Mouse (Mus musculus) R1 (cell line): ENCODE data around the gene Ankrd23.
"Not testable (repeated sequence)": the region's sequence is repeated elsewhere in the genome, so short reads cannot be mapped to it uniquely, and the experiment has no call there.

Source experiments
- DNase-seq: peaks from one replicate; pipeline ENCODE4 v3.0.0-alpha.2; 2018; ENCODE audit warnings: low read depth, low spot score

Ankrd23 gene

DNA sequence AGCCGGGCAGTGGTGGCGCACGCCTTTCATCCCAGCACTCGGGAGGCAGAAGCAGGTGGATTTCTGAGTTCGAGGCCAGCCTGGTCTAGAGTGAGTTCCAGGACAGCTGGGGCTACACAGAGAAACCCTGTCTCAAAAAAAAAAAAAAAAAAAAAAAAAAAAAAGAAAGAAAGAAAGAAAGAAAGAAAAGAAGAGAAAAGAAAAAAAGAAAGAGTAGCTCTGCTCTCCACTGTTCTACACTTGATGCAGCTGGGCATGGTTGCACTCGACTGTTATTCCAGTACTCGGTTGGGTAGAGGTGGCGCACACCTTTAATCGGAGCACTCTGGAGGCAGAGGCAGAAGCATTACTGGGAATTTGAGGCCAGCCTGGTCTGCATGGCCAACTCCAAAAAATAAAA is at the start of gene Ankrd23:
Gene Ankrd23, minus strand, starts transcription at position 101 of the 400 bp plus-strand sequence.
- not testable (repeated sequence) for DNase-seq

DNA sequence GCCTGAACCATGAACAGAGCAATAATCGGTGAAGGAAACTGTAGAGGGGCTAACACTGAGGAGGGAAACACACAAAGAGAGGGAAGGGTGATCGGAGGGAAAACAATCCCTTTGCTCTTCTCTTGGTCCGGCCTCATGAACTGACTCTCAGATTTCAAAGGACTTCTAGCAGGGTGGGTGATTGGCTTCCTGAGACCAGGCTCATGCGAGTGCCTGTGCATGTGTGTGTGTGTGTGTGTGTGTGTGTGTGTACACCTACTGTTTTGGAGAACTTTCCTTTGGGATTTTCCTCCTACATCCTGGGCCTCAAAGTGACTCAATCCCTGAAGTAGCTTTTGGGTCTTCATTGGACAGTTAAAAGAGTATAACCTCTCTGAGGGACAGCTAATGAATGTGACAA is 49.6 kb upstream of the Ankrd23 start:
- no peak for DNase-seq

- DNase-seq, result no peak
Observed at GRCm38 (mm10) chr1:36583408-36584116, 46.9 kb upstream of the Ankrd23 start.

DNA sequence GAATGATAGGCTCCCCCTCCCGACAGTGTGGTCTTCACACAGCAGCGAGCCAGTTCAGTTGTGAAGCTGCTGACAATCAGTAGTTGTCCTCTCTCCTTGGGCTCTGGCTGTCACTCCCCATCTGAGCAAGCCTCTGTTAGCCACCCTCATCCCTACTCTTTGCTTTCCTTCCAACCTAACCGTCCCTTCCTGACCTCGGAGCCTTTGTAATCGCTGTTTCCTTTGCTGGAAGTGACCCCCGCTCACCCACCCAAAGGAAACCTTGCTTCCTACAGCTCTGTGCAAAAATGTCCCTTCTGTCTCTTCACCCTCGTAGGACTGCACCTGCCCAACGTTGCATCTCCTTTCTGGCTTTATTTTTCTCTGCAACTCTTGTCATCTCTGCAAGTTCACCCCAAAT is 45.5 kb upstream of the Ankrd23 start:
- no peak for DNase-seq

DNA sequence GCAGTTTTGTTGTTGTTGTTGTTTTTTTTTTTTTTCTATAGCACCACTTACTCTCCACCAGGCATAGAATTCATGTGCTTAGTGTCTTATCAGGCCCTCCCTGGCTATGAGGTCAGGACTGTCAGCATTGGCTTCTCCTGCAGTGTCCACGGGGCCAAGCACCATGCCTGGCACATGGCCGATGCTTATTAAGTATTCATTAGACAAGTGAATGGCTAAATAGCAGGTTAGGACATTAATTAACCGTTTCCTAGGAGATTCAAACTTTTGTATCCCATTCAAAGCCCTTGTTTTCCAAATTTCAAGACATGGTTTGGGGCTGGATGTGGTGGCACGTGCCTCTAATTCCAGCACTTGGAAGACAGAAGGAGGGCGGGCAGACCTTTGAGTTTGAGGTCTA is 44.6 kb upstream of the Ankrd23 start:
- no peak for DNase-seq

DNA sequence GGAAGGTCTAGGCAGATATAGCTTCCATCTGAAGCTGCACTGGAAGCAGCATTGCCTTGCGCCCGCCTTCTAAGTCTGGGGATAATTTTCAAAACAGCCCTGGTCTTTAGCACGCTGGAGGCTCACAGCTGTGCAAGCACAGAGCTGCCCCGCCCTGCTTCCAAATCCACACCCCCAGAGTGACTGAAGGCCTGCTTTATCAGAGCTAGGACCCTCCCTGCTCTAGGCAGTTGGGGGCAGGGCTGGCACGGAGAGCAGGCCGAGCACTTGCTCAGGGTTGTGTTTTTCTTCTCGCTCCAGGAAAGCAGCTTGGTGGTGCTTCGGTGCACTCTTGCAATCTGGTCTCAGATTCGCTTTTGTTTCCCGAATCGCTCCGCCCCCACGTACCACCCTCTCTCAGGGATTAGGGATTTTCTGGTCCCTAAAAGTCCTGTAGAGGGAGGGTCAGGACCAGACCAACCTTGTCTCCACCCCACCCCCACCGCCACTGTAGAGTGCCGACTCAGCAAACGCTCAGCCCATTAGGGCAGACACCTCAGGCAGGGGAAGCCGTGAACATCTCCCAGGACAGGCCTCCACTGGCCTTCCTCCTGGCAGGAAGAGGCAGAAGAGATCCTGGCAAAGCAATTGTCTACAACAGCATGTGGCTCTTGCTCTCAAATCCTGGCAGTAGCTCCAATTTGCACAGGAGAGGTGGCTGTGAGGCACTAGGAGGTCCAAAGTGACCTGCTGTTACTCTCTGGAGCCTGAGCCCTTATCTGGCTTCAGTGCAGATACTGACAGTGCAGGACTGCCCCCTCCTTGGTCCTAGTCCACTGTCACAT is 43.9 kb upstream of the Ankrd23 start:
- DNase-seq, result peak; percentile 95

- DNase-seq, result no peak
Observed at GRCm38 (mm10) chr1:36579974-36580383, 43.3 kb upstream of the Ankrd23 start.

DNA sequence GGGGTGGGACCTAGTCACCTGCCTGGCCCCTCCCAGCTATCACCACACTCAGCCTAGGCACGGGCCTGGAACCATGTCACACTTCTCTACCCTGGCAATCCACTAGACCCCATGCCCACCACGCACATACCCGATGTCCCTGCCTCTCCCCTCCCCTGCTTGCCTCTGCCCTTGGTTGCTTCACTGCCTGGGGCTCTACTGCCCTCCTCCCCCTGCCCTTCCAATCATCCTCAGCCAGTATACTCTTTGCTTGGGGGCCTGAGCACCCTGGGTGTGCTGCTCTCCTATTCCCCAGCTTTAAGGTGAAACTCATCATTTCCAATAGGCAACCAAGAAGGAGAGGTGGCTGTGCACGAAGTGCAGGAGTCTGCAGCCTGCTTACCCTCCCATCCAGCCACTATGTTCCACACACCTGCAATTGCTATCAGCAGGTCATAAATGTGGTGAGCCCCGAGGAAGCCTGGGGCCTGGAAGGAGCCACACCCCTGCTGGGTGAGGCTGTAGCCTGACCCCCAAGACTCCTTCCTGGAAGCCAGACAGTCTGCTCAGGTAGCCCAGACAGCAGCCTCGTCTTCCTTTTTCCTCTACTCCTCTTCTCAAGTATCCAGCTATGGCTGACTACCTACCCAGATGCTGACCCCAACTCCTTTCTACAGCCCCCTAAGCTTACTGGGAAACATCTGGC is 40.5 kb upstream of the Ankrd23 start:
- no peak for DNase-seq

DNA sequence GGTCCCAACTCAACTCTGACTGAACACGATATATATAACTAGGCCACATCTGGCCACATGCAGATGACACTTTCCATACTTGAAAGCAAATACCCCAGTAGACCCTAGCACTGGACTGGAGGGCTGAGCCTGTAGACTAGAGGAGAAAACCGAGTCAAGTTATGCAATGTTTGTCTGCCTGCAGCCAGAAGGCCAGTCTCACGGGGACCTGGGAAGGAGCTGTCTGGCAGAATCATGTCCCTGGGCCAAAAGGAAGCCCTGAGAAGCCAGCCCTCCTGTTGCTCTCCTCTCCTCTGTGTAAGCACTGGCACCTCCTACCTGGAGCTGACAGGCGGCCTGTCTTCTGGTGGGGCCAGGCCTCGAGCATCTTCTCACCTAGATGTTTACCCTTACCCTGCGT is 38.7 kb upstream of the Ankrd23 start:
- DNase-seq, result no peak

- DNase-seq, result no peak
Observed at GRCm38 (mm10) chr1:36574196-36574955, 37.7 kb upstream of the Ankrd23 start.

DNA sequence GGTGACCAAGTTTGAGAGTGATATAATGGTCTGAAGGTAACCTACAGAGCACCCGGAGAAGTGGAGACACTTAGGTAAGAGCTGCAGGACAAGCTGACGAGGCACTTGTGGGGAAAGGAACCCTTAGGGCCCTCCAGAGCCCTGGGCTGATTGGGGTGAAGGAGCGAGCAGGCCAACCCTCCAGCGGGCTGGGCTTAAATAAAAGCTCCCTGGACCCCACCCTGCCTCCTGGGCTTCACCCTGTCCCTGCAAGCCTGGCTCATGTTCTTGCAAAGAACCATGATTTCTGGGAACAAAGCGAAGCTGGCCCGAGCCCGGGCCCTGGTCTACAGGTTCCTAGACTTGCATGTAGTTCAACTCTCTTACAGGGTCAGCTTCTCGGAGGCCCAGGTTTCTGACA is 36.8 kb upstream of the Ankrd23 start:
- DNase-seq, result no peak

- DNase-seq, result no peak
Observed at GRCm38 (mm10) chr1:36572709-36573108, 36.0 kb upstream of the Ankrd23 start.

- no peak for DNase-seq
Observed at GRCm38 (mm10) chr1:36572140-36572700, 35.5 kb upstream of the Ankrd23 start.

DNA sequence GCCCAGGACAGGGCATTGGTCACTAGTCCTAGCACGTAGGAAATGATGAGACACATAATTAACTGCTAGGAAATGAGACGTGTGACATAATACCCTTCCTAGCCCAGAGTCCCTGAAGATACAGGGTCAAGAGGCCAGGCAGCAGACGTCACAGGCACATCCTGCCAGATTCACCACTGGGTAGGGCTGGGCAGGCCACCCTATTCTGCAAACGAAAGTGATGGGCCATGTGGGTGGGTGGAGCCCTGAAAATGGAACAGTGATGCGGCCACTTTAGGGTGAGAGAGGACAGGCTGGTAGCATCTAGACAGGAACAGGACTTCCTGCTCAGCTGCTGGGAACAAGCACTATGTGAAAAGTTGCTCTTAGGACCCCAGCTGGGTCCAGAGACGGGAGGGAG is 34.9 kb upstream of the Ankrd23 start:
- DNase-seq, result no peak

GRCm38 (mm10) chr1:36570320-36570719 is 33.6 kb upstream of the Ankrd23 start:
- no peak for DNase-seq

DNA sequence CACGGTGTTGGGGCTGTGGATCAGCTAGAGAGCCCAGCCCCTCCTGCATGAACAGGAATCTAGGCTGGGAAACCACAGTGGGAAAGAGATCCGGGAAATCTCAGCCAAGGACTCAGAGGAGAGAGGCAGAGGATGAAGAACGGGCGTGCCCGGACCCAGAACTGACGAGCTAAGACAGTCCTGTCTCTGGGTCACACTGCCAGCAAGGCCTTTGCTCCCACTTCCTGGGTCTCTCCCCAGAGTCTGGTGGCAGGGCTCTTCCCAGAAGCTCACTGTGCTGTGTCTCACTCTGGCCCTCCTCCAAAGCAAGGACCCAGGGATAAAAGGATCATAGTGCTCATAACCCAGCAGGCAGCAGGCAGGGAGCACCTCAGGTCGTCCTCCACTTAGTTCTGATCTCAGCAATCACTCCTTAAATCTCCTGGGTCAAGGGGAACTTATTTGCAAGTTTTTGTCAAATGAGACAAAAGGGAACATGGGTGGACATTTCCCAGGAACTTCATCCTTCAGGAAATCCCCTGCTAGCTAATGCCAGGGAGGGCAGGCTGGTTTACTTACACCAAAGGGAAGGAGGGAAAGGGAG is 33.1 kb upstream of the Ankrd23 start:
- no peak for DNase-seq

- DNase-seq, result no peak
Observed at GRCm38 (mm10) chr1:36568776-36569175, 32.1 kb upstream of the Ankrd23 start.

DNA sequence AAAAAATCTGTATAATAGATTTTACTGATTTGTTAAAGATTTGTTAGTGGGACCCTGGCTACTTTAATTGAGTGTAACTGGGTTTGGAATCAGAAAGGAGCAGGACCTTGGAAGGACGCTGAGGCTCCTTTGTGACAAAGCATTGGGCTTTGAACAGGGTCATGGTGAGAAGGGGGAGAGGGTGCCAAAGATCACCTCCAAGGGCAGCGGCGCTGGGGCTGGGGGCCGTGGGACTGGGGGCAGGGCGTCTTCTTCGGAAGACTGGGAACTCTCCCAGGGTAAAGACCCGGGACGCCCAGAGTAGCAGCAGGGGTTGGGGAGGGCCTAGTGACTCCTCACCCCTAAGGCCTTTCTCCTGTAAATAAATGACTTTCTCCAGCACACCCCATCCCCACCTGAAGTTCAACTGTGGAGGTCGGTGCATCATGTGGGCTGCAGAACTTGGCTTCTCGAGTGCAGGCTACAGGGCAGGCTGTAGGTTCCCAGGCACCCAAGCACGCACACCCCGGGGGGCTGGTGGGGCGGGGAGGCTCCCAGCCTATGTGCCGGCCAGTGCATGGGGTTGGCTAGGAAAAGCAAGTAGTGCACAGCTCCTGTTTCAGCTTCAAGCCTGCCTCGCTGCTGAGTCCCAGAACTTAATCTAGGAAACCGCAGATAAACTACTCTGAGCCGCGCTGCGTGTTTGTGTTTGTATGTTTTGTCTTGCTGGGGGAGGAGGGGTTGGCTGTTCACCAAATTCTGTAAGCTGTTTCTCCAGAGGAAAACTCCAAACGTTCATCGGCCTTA is 31.3 kb upstream of the Ankrd23 start:
- no peak for DNase-seq

DNA sequence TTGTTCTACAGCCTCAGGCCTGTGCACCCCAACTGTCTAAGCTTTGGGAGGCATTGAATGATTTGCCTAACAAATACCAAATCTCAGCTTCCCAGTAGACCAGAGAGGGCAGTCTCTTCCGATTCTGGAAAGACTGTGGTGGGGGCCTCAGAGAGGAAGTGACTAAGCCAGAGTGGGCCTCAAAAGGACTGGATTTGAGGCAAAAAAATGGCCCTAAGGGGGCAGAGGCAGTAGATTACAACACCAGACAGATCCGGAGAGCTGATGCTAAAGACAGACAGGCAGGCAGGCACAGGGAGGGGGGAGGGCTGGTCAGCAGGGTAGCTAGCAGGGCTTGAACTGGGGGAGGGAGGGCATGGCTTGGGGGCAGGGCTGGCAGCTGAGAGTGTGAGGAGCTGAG is 29.7 kb upstream of the Ankrd23 start:
- no peak for DNase-seq

GRCm38 (mm10) chr1:36564101-36564500 is 27.4 kb upstream of the Ankrd23 start:
- no peak for DNase-seq
